Mouse (Mus musculus): ENCODE data around the gene Neurl2. TPM values are rescaled to one million over a fixed set of nuclear protein-coding genes. Genes with fewer than 3 reads are reported as not detected.

Neurl2 gene
- polyA plus RNA-seq, 1 experiment from 2014 or later, result 5.8 TPM

GRCm38 (mm10) chr2:164792400-164793190 is 40.7 kb downstream of the Neurl2 start:
- no peak overlapping the region for H3K4me2 ChIP-seq
- no peak overlapping the region for H3K27ac ChIP-seq
- H3K4me1 ChIP-seq, result peaks cover 10% of the 10 kb centered on the region
- H3K9me3 ChIP-seq, result no peaks in the 10 kb centered on the region
- ATAC-seq (ENCODE audit: insufficient number of reproducible peaks, low FRiP score, low TSS enrichment, low read depth), result no peak
- no peak overlapping the region for H3K9ac ChIP-seq
- H3K27me3 ChIP-seq, result no peaks in the 10 kb centered on the region
- WGBS, result 88% methylated on average over 12 of the region's 12 CpGs
- H3K4me3 ChIP-seq, result no peak overlapping the region
- peaks cover 72% of the 10 kb centered on the region for H3K36me3 ChIP-seq

- no peak for ATAC-seq (ENCODE audit: insufficient number of reproducible peaks, low FRiP score, low TSS enrichment, low read depth)
- WGBS, result 86% methylated on average over 18 of the region's 18 CpGs
- H3K36me3 ChIP-seq, result peaks cover 69% of the 10 kb centered on the region
- no peak overlapping the region for H3K4me3 ChIP-seq
- no peak overlapping the region for H3K4me2 ChIP-seq
- peaks cover 17% of the 10 kb centered on the region for H3K4me1 ChIP-seq
- no peak overlapping the region for H3K9ac ChIP-seq
- no peak overlapping the region for H3K27ac ChIP-seq
- H3K27me3 ChIP-seq, result no peaks in the 10 kb centered on the region
- no peaks in the 10 kb centered on the region for H3K9me3 ChIP-seq
Observed at GRCm38 (mm10) chr2:164791841-164792261, 41.4 kb downstream of the Neurl2 start.

- H3K4me1 ChIP-seq, result peaks cover 20% of the 10 kb centered on the region
- no peak overlapping the region for H3K4me2 ChIP-seq
- no peaks in the 10 kb centered on the region for H3K27me3 ChIP-seq
- 81% methylated on average over 4 of the region's 4 CpGs for WGBS
- no peak overlapping the region for H3K27ac ChIP-seq
- no peak for ATAC-seq (ENCODE audit: insufficient number of reproducible peaks, low FRiP score, low TSS enrichment, low read depth)
- H3K9me3 ChIP-seq, result no peaks in the 10 kb centered on the region
- H3K9ac ChIP-seq, result no peak overlapping the region
- H3K36me3 ChIP-seq, result peaks cover 55% of the 10 kb centered on the region
- no peak overlapping the region for H3K4me3 ChIP-seq
Observed at GRCm38 (mm10) chr2:164790451-164790850, 42.8 kb downstream of the Neurl2 start.

GRCm38 (mm10) chr2:164788411-164788810 is 44.8 kb downstream of the Neurl2 start:
- H3K4me2 ChIP-seq, result no peak overlapping the region
- no peak overlapping the region for H3K9ac ChIP-seq
- H3K27ac ChIP-seq, result no peak overlapping the region
- no peak for ATAC-seq (ENCODE audit: insufficient number of reproducible peaks, low FRiP score, low TSS enrichment, low read depth)
- H3K36me3 ChIP-seq, result peaks cover 38% of the 10 kb centered on the region
- WGBS, result 65% methylated on average over 4 of the region's 4 CpGs
- H3K4me3 ChIP-seq, result no peak overlapping the region
- H3K27me3 ChIP-seq, result no peaks in the 10 kb centered on the region
- no peaks in the 10 kb centered on the region for H3K9me3 ChIP-seq
- H3K4me1 ChIP-seq, result peaks cover 27% of the 10 kb centered on the region

- 79% methylated on average over 10 of the region's 10 CpGs for WGBS
- peaks cover 32% of the 10 kb centered on the region for H3K36me3 ChIP-seq
- no peaks in the 10 kb centered on the region for H3K27me3 ChIP-seq
- H3K27ac ChIP-seq, result no peak overlapping the region
- no peak overlapping the region for H3K4me3 ChIP-seq
- H3K9me3 ChIP-seq, result no peaks in the 10 kb centered on the region
- H3K4me2 ChIP-seq, result no peak overlapping the region
- H3K4me1 ChIP-seq, result peaks cover 27% of the 10 kb centered on the region
- H3K9ac ChIP-seq, result no peak overlapping the region
- ATAC-seq (ENCODE audit: insufficient number of reproducible peaks, low FRiP score, low TSS enrichment, low read depth), result no peak
Observed at GRCm38 (mm10) chr2:164787779-164788178, 45.5 kb downstream of the Neurl2 start.

- Histone ChIP-seq H3K27me3 (no peaks in the 10 kb centered on the region), H3K9ac (peak overlapping the region; percentile 80; the same call in 1 of the 2 replicates), H3K9me3 (no peaks in the 10 kb centered on the region), H3K4me2 (peak overlapping the region; percentile 72), H3K4me1 (peaks cover 27% of the 10 kb centered on the region), H3K27ac (peak overlapping the region; percentile 93), H3K4me3 (peak overlapping the region; percentile 63), H3K36me3 (peaks cover 24% of the 10 kb centered on the region)
- no peak for ATAC-seq (ENCODE audit: insufficient number of reproducible peaks, low FRiP score, low TSS enrichment, low read depth)
- WGBS, result 87% methylated on average over 3 of the region's 3 CpGs
Observed at GRCm38 (mm10) chr2:164787032-164787431, 46.2 kb downstream of the Neurl2 start.

GRCm38 (mm10) chr2:164786388-164786885 is 46.8 kb downstream of the Neurl2 start:
- Histone ChIP-seq H3K27me3 (no peaks in the 10 kb centered on the region), H3K4me1 (peaks cover 27% of the 10 kb centered on the region), H3K4me3 (peak overlapping the region; percentile 63), H3K9ac (peak overlapping the region; percentile 80), H3K36me3 (peaks cover 18% of the 10 kb centered on the region), H3K4me2 (peak overlapping the region; percentile 72), H3K9me3 (no peaks in the 10 kb centered on the region), H3K27ac (peak overlapping the region; percentile 93)
- ATAC-seq (ENCODE audit: insufficient number of reproducible peaks, low FRiP score, low TSS enrichment, low read depth), result no peak
- WGBS, result 7% methylated on average over 15 of the region's 15 CpGs

GRCm38 (mm10) chr2:164785481-164786387 is 47.5 kb downstream of the Neurl2 start, which contains the start of gene Snx21:
Snx21 (plus strand) TSS chr2:164785823.
- Histone ChIP-seq H3K36me3 (peaks cover 13% of the 10 kb centered on the region; the same call in 1 of the 2 replicates), H3K27me3 (no peaks in the 10 kb centered on the region), H3K9me3 (no peaks in the 10 kb centered on the region), H3K27ac (peak within 1 kb of the TSS; percentile 93), H3K4me3 (peak within 1 kb of the TSS; percentile 63), H3K9ac (peak within 1 kb of the TSS; percentile 80), H3K4me2 (peak within 1 kb of the TSS; percentile 72), H3K4me1 (peaks cover 27% of the 10 kb centered on the region)
- ATAC-seq (ENCODE audit: insufficient number of reproducible peaks, low FRiP score, low TSS enrichment, low read depth), result peak; percentile 87
- WGBS, result under 1% methylated on average over 86 of the region's 89 CpGs

- Histone ChIP-seq H3K27ac (peak overlapping the region; percentile 93), H3K4me2 (peak overlapping the region; percentile 72), H3K36me3 (peaks cover 12% of the 10 kb centered on the region; the same call in 1 of the 2 replicates), H3K9me3 (no peaks in the 10 kb centered on the region), H3K4me3 (peak overlapping the region; percentile 63), H3K27me3 (no peaks in the 10 kb centered on the region), H3K9ac (peak overlapping the region; percentile 80), H3K4me1 (peaks cover 27% of the 10 kb centered on the region)
- ATAC-seq (ENCODE audit: insufficient number of reproducible peaks, low FRiP score, low TSS enrichment, low read depth), result no peak
- WGBS, result 6% methylated on average over 7 of the region's 7 CpGs
Observed at GRCm38 (mm10) chr2:164784869-164785420, 48.3 kb downstream of the Neurl2 start.

- no peak overlapping the region for H3K4me2 ChIP-seq
- H3K9ac ChIP-seq, result no peak overlapping the region
- H3K4me1 ChIP-seq, result peaks cover 27% of the 10 kb centered on the region
- H3K27ac ChIP-seq, result no peak overlapping the region
- ATAC-seq (ENCODE audit: insufficient number of reproducible peaks, low FRiP score, low TSS enrichment, low read depth), result no peak
- H3K9me3 ChIP-seq, result no peaks in the 10 kb centered on the region
- 78% methylated on average over 7 of the region's 7 CpGs for WGBS
- no peak overlapping the region for H3K4me3 ChIP-seq
- no peaks in the 10 kb centered on the region for H3K27me3 ChIP-seq
- peaks cover 7% of the 10 kb centered on the region; the same call in 1 of the 2 replicates for H3K36me3 ChIP-seq
Observed at GRCm38 (mm10) chr2:164783926-164784581, 49.2 kb downstream of the Neurl2 start.

GRCm38 (mm10) chr2:164781876-164782275 is 51.4 kb downstream of the Neurl2 start:
- Histone ChIP-seq H3K27ac (no peak overlapping the region), H3K36me3 (no peaks in the 10 kb centered on the region), H3K27me3 (no peaks in the 10 kb centered on the region), H3K4me1 (peaks cover 10% of the 10 kb centered on the region), H3K9me3 (no peaks in the 10 kb centered on the region), H3K4me2 (no peak overlapping the region), H3K4me3 (no peak overlapping the region), H3K9ac (no peak overlapping the region)
- ATAC-seq (ENCODE audit: insufficient number of reproducible peaks, low FRiP score, low TSS enrichment, low read depth), result no peak
- WGBS, result 61% methylated on average over 4 of the region's 4 CpGs
